Mouse (Mus musculus) testis, adult 2 months (tissue): ENCODE measurements at regions not wholly inside any gene's neighbourhood (a gene's known extent, or its start where the extent isn't known, plus 50 kb on each side); places are given as distances from the start of the nearest gene placed in this dataset.

Experiments used
- CTCF ChIP-seq: fragments of 200-500 bp; IDR thresholded peaks from 2 replicates; pipeline ENCODE4 v1.5.1; 2012; ENCODE audit warnings: low read depth, mild to moderate bottlenecking, inconsistent platforms, low read length, moderate library complexity; ENCODE audit not compliant: control insufficient read depth, insufficient read depth, insufficient replicate concordance
- POLR2A ChIP-seq: fragments of 200-500 bp; IDR thresholded peaks from 2 replicates; pipeline ENCODE4 v1.6.1; 2012; ENCODE audit warnings: low read depth, mild to moderate bottlenecking, inconsistent platforms, low read length, moderate library complexity; ENCODE audit not compliant: control insufficient read depth

DNA sequence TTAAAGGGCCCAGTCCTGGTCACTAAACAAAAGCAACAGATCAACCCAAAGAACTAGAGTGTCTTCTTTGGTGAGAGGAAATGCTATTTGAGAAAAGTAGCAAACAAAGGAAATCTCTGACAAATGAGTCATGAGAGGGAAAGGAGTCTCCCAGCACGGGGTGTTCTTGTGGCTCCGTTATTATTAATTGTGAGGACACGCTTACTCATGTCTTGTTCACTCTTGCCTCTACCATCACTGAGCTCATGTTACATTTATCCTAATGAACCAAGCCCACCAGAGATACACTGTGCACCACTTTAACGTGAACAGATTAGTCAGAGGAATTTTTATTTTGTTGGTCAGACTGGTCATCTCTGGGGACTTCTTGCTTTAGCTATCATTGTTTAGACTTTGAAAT, 391.3 kb downstream of the Atp6ap1l start:
- TF ChIP-seq POLR2A: no peak
- TF ChIP-seq CTCF: no peak
